Mouse (Mus musculus) thymus, adult 2 months (tissue): ENCODE results near the gene Pop7. TPM values are rescaled to one million over a fixed set of nuclear protein-coding genes. Genes with fewer than 3 reads are reported as not detected.

Source experiments
- DNase-seq: peaks from one replicate; pipeline ENCODE4 v3.0.0; 2021
- H3K27ac ChIP-seq: fragments of 200-500 bp; 2 replicates; pipeline ENCODE4 v1.5.1; 2012; ENCODE audit warnings: low read length, control low read depth; ENCODE audit not compliant: control insufficient read depth, insufficient read depth
- H3K27me3 ChIP-seq: fragments of 200-500 bp; 2 replicates; pipeline ENCODE4 v1.6.1; 2012; ENCODE audit warnings: mild to moderate bottlenecking, low read length, moderate library complexity, mixed read lengths; ENCODE audit not compliant: control insufficient read depth, insufficient read depth
- H3K36me3 ChIP-seq: fragments of 200-500 bp; 2 replicates; pipeline ENCODE4 v1.6.1; 2012; ENCODE audit warnings: mild to moderate bottlenecking, low read length, moderate library complexity; ENCODE audit not compliant: control insufficient read depth, insufficient read depth
- H3K4me1 ChIP-seq: fragments of 200-500 bp; replicated peaks from 2 replicates; pipeline ENCODE4 v1.6.1; 2012; ENCODE audit warnings: low read length; ENCODE audit not compliant: control insufficient read depth, insufficient read depth
- H3K4me3 ChIP-seq: fragments of 200-500 bp; 2 replicates; pipeline ENCODE4 v1.5.1; 2012; ENCODE audit warnings: mild to moderate bottlenecking, low read length, control low read depth, moderate library complexity; ENCODE audit not compliant: control insufficient read depth, insufficient read depth
- CTCF ChIP-seq: fragments of 200-500 bp; IDR thresholded peaks from 2 replicates; pipeline ENCODE4 v1.5.1; 2012; ENCODE audit warnings: mild to moderate bottlenecking, control low read depth, low read length, moderate library complexity, borderline replicate concordance; ENCODE audit not compliant: control insufficient read depth, poor library complexity, insufficient read depth; ENCODE audit errors: extremely low read depth
- POLR2A ChIP-seq: fragments of 200-500 bp; IDR thresholded peaks from 2 replicates; pipeline ENCODE4 v1.6.1; 2012; ENCODE audit warnings: mild to moderate bottlenecking, low read length, control low read depth, moderate library complexity; ENCODE audit not compliant: control insufficient read depth, poor library complexity, insufficient read depth; ENCODE audit errors: extremely low read depth
- WGBS: fragments of 180-500 bp; shearing (Covaris S2); methylation state at CpG from one replicate; pipeline ENCODE4 v1.1.7; 2018; 5-methylcytosine and 5-hydroxymethylcytosine counted together
- polyA plus RNA-seq: library from polyadenylated mRNA; depleted of rRNA; stranded (reverse); fragments of >200 nt; gene quantifications from 2 replicates; pipeline ENCODE4 v1.2.3, GENCODE M21; 2012

Pop7 gene
- polyA plus RNA-seq, 1 experiment, result 68.7 TPM

GRCm38 (mm10) chr5:137540991-137541390 is 38.7 kb upstream of the Pop7 start:
- H3K27me3 ChIP-seq, result no peaks in the 10 kb centered on the region
- no peaks in the 10 kb centered on the region for H3K36me3 ChIP-seq
- no peak overlapping the region for H3K4me3 ChIP-seq
- H3K27ac ChIP-seq, result no peak overlapping the region
- no peak for DNase-seq
- 0 out of 2 replicates have a peak, but pooled peaks cover 10% of the 10 kb centered on the region for H3K4me1 ChIP-seq
- TF ChIP-seq POLR2A, result no peak
- no peak for TF ChIP-seq CTCF
- 90% methylated on average over 6 of the region's 6 CpGs for WGBS

DNA sequence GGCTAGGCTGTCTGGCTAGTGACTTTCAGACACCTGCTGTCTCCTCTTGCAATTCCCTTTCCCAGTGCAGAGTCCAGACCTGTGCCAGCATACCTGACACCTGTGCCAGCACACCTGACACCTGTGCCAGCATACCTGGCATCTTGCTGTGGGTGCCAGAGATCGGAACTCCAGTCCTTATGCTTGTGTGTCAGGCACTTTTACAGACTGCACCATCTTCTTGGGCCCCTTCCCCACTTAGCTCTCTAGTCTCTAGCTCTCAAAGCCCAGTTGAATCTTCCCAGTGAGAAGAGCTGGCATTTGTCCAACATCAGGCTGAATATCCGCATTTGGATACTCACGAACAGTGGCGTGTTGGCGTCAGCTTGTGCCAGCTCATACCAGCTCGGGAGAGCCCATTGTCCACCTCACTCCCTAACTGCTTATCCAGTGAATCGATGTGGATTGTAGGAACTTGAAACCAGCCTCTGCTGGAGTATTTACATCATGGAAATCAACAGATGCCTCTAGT is 37.0 kb upstream of the Pop7 start:
- Histone ChIP-seq H3K27me3 (no peaks in the 10 kb centered on the region), H3K4me1 (0 out of 2 replicates have a peak, but pooled peaks cover 10% of the 10 kb centered on the region), H3K4me3 (no peak overlapping the region), H3K27ac (no peak overlapping the region), H3K36me3 (no peaks in the 10 kb centered on the region)
- WGBS, result 90% methylated on average over 7 of the region's 7 CpGs
- DNase-seq, result no peak
- no peak for TF ChIP-seq CTCF

DNA sequence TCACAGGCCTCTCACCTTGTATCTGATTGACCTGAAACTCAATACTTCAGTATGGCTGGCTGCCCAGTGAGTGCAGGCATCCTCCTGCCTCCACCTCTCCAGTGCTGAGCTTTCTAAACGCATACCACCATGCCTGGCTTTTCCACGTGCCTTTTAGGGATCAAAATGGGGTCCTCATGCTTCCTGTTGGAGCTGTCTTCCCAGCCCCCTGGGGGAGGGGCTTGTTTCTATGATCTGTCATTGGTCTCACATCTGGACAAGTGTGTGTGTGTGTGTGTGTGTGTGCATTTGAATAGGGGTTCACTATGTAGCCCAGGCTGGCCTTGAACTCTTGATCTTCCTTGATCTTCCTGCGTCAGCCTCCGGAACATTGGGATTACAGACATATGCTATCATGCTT is 35.1 kb upstream of the Pop7 start:
- 86% methylated on average over 4 of the region's 4 CpGs for WGBS
- H3K4me3 ChIP-seq, result no peak overlapping the region
- TF ChIP-seq POLR2A (no peak), CTCF (no peak)
- H3K4me1 ChIP-seq, result 0 out of 2 replicates have a peak, but pooled peaks cover 10% of the 10 kb centered on the region
- no peaks in the 10 kb centered on the region for H3K36me3 ChIP-seq
- no peak overlapping the region for H3K27ac ChIP-seq
- DNase-seq, result no peak
- H3K27me3 ChIP-seq, result no peaks in the 10 kb centered on the region

GRCm38 (mm10) chr5:137535318-137535717 is 33.0 kb upstream of the Pop7 start:
- Histone ChIP-seq H3K4me3 (no peak overlapping the region), H3K27ac (no peak overlapping the region), H3K4me1 (peaks cover 18% of the 10 kb centered on the region), H3K36me3 (peaks cover 1% of the 10 kb centered on the region; the same call in 1 of the 2 replicates), H3K27me3 (no peaks in the 10 kb centered on the region)
- WGBS, result 26% methylated on average over 9 of the region's 9 CpGs
- TF ChIP-seq POLR2A (no peak), CTCF (no peak)
- DNase-seq, result no peak

- DNase-seq, result no peak
- WGBS, result 54% methylated on average over 3 of the region's 3 CpGs
- TF ChIP-seq CTCF, result no peak
- Histone ChIP-seq H3K4me3 (no peak overlapping the region), H3K27ac (no peak overlapping the region), H3K27me3 (no peaks in the 10 kb centered on the region), H3K36me3 (peaks cover 7% of the 10 kb centered on the region; the same call in 1 of the 2 replicates), H3K4me1 (peaks cover 16% of the 10 kb centered on the region)
Observed at GRCm38 (mm10) chr5:137534762-137535161, 32.4 kb upstream of the Pop7 start.

DNA sequence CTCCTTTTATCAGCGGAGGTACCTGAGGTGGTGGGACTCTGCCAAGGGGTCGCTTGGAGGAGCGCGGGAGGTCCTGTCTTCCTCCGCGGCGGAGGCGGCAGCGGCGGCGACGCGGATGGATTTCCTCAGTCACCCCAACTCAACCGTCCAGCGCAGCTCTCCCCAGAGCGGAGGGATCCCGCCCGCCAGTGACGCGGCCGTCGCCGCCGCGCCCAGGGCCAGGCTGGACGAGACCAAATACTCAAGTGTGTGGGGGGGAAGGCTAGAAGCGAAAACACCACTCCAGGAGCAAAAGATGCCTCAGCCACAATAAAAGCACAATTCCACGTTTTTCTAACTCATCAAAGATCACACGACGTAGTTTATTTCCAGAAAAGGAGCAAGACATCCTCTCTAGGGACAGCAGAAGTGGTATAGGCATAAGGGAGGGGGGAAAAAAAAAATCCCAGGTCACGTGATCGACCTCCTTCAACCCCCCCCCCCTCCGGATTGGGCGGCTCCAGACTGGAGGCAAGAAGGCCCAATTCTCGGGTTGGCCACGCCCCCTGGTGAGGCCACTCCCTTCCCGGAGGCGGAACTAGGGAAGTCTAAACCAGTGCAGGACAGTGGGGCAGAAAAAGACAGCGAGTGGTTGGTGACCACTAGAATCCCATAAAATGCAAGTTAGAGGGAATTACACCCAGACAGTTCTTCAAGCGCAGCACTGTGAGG is 31.0 kb upstream of the Pop7 start, which contains the start of the genes Epo and Gnb2:
TSS of gene Epo (minus strand) at position 126 of the 711 bp plus-strand sequence.
TSS of gene Gnb2 (minus strand) at position 394 of the 711 bp plus-strand sequence.
- peak within 1 kb of the TSS; percentile 94 for H3K4me3 ChIP-seq

More for the DNA sequence above, 31.0 kb upstream of the Pop7 start, which contains the start of the genes Epo and Gnb2:
- DNase-seq, result peak; percentile 97
- H3K4me1 ChIP-seq, result peaks cover 10% of the 10 kb centered on the region
- peaks cover 21% of the 10 kb centered on the region for H3K36me3 ChIP-seq
- WGBS, result under 1% methylated on average over 40 of the region's 40 CpGs
- H3K27me3 ChIP-seq, result no peaks in the 10 kb centered on the region
- H3K27ac ChIP-seq, result peak within 1 kb of the TSS; percentile 80
- peak; percentile 78 for TF ChIP-seq POLR2A
- 0 out of 2 replicates have a peak, but pooled peaks have one; percentile 33 for TF ChIP-seq CTCF
